Mouse (Mus musculus): ENCODE measurements around the gene Srsf11. TPM values are rescaled to one million over a fixed set of nuclear protein-coding genes. Genes with fewer than 3 reads are reported as not detected.

Srsf11 gene
- polyA plus RNA-seq, 1 experiment from 2014 or later: 287 TPM

Other genes starting within 250 kb of the Srsf11 start
- gene Cth, start 111.6 kb downstream of the Srsf11 start, polyA plus RNA-seq (2014; fragmentation: Nextera tagmentation; extraction: Ambion mirVana): 2.0 and 3.4 TPM in 2 replicates
- 23.2 and 24.9 TPM in 2 replicates for gene Ankrd13c, start 89.4 kb downstream of the Srsf11 start, polyA plus RNA-seq (2014; fragmentation: Nextera tagmentation; extraction: Ambion mirVana)
- gene Lrrc40, start within 50 bp of the Srsf11 start, polyA plus RNA-seq (2014; fragmentation: Nextera tagmentation; extraction: Ambion mirVana): 49.3 and 62.7 TPM in 2 replicates